Mouse (Mus musculus): ENCODE measurements around the gene Cyp4v3. TPM values are rescaled to one million over a fixed set of nuclear protein-coding genes. Genes with fewer than 3 reads are reported as not detected.

Gene Cyp4v3
- 8.0 to 8.6 TPM (median 8.1 TPM) in 4 replicates for total RNA-seq (2023; ENCODE audit: inconsistent age)

DNA sequence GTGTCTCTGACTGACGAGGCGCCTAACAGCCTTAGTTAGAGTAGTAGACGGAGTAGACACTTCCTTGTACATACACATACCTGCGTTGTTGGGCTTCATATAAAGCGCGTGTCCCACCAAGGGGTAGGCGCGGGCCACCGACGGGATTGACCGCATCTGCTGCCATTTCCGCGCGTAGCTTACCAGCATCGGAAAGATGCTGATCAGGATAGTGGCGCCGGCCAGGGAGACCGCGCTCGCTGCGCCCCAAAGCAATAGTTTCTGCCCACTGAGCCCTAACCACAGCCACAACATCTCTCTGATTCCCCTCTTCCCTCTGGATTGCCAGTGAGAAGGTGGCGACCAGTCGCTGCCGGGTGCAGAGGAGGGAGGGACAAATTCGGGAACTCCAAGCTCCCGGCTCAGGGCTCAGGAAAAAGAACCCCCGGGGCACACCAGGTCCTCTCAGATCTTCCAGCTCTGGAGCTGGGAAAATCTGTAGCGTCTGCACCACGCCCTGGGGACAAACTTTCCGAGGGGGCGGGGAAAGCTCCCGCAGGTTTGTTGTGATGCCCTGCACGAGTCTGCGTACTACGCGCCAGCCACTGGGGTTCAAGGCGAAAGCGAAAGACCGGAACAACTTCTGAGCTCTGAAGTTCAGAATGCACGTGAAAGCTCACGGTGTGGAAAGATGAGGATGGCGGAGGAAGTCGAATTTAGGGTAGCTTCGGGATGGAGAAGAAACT lies at the start of gene Cyp4v3:
Gene Cyp4v3 (minus strand): TSS at position 532 of the 725 bp plus-strand sequence.

DNA sequence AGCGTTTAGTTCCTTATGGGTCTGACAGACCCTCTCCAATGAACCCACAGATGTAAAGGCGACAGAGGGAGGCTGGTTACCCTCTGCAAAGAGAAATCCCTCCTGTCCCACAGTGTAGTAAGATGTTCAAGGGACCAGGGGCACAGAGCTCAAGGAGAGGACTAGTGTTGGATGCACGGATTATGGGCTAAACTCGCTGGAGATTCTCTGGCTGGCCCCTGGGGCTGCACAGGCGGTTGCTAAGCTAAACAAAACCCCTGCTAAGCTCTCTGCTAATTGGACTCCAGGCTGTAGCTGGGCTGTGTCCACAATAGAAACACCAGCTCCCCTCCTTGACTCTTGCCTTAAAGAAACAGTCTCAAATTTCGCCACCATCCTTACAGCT lies 48.9 kb upstream of the Cyp4v3 start, which contains the start of gene Fam149a:
Gene Fam149a (minus strand): TSS at position 329 of the 385 bp plus-strand sequence.

DNA sequence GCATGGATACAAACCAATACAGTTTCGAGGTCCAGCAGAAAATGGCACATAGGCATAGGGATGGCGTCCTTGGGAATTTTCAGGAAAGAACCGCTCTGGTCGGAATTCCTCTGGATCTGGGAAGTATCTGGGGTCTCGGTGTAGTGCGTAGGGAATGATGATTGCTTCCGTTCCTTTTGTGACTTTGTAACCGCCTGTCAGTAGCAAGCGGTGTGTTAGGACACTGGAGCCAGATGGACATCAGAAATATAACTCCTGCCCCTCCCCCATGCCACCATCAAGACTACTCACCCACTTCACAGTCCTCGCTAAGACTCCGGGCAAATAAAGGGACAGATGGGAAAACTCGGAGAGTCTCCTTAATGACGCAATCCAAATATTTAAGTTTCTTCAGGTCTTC lies 24.6 kb downstream of the Cyp4v3 start, which contains the start of gene Gm45753:
Gene Gm45753 (minus strand): TSS at position 101 of the 400 bp plus-strand sequence.

DNA sequence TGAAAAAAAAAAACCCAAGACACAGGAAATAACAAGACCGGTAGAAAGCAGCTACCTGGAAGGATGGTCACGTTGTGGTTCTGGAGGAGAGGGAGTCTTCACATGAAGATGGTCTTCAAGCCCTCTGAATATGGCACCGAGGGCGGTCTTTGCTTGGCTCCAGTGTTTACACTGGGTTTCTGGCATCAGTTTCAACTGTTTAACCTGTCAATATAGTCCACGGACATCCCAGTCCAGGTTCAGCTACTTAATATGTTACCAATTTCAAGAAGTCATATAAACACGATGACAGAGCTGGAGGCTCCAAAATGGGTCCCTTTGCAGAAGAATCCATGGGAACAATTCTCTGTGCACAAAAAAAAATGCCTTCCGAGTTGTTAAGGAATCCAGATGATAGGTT lies 38.3 kb downstream of the Cyp4v3 start, which contains the start of gene Klkb1:
Gene Klkb1 (minus strand): TSS at position 173 of the 400 bp plus-strand sequence.

DNA sequence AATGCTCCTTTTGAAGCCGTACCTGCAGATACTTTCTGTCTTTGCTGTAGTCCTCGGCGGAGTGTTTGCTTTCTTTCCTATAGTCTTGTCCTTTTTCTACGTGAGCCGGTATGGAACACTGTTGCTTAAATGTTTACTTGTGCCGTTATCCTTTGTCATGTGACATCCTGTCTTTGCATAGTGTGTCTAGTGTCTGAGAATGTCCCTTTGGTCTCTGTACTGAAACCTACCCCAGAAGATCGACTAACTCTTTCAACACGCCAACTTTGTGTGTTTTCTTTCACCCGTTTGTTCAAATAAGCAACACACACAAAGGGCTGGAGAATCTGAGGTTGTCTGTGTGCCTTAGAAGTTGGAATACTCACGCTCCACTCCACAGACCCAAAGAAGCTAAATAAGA lies 71.1 kb downstream of the Cyp4v3 start, which contains the start of gene F11:
Gene F11 (minus strand): TSS at position 112 of the 400 bp plus-strand sequence.

Other genes with a start within 250 kb of the Cyp4v3 start
- gene F11, start 71.2 kb downstream of the Cyp4v3 start, total RNA-seq (2023; ENCODE audit: inconsistent age) = not detected in 4 replicates
- gene Klkb1, start 38.4 kb downstream of the Cyp4v3 start, total RNA-seq (2023; ENCODE audit: inconsistent age) = 0.13 TPM in 1 of 4 replicates, not detected in the others
- not detected in 4 replicates for gene Gm45753, start 24.8 kb downstream of the Cyp4v3 start, total RNA-seq (2023; ENCODE audit: inconsistent age)
- gene Fam149a, start 49.1 kb upstream of the Cyp4v3 start, total RNA-seq (2023; ENCODE audit: inconsistent age) = 0.63 to 1.4 TPM (median 0.98 TPM) in 4 replicates
- 18.1 to 23.4 TPM (median 20.0 TPM) in 4 replicates for gene Tlr3, start 77.9 kb upstream of the Cyp4v3 start, total RNA-seq (2023; ENCODE audit: inconsistent age)
- 9.9 to 11.6 TPM (median 10.9 TPM) in 4 replicates for gene Sorbs2, start 174.6 kb upstream of the Cyp4v3 start, total RNA-seq (2023; ENCODE audit: inconsistent age)